Mouse (Mus musculus) lung, postnatal 4 days (tissue): ENCODE measurements at regions not wholly inside any gene's neighbourhood (a gene's known extent, or its start where the extent isn't known, plus 50 kb on each side); places are given as distances from the start of the nearest gene placed in this dataset.

Source experiments
- DNase-seq, 2 experiments: peaks; one replicate each; pipeline ENCODE4 v3.0.0; 2021

DNA sequence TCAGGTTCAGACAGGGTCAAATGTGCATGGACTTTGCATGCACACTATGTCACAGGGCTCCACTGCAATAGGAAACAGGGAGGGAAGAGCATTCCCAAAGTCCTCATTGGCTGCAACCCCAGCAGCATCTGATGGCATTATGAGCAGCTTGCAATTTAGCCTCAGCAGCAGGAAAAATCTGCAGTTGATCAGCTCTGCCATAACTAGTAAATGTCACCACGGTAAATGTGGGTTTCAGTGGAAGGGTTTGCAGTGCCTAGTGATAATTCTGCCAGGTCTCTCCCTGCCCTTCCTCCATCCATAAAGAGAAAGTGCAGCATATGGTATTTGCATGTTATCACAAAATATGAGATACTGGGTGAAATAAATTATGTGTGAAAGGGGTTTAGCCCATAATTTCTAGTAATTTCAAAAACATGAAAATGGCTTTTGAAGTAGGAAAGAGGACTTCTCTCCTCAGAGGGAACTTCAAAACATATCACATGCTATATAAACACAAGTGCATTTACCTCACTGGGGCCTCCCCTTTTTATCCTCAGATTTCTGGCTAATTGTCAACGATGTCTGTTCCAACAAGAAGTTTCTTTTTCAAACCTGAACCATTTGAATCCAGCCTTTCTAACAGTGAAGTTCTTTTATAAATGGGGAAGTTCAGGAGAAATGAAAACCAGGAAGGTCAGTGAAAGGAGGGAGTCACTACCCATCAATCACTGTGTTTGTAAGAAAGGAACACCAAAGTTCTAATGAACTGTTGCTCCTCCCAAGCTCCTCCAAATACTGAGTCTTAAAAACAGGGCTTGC, 303.5 kb downstream of the Meis1 start:
- DNase-seq = no peak

DNA sequence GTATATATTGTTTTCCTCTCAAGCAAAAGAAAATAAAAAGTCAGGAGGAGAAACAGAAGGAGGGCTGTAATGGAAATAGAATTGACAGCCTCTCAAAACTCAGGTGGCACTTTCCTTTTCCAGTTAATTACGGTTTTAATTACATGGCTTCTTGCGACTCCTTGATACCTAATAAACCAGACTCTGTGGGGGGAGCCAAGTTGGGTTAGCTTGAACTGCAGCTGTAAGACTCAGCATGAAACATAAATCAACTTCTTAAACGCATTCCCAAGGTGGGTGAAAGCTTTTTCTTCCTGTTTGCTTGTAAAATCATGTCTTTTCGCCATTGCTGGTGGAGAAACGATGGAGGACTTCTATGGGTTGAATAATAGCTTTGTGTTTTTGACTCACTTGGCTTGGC, 304.4 kb downstream of the Meis1 start:
- DNase-seq = no peak

DNA sequence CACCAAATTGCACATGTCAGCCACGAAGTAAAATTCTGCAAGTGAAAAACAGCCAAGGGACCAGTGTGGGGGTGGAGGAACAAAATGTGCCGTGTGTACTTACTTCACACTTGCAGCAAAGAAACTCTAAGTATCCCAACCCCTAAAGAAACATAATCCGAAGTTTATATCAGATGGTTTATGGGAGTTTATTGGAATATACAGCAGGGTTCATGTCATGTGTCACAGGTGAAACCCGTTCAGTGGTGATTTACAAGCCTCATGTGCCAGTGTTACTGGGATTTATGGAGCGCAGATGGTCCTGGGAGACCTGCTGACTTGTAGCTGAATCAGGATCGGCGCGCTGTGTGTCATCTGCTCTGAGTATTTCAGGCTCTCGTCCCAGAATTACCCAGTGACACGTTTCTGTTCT, 306.1 kb downstream of the Meis1 start:
- DNase-seq = no peak

DNA sequence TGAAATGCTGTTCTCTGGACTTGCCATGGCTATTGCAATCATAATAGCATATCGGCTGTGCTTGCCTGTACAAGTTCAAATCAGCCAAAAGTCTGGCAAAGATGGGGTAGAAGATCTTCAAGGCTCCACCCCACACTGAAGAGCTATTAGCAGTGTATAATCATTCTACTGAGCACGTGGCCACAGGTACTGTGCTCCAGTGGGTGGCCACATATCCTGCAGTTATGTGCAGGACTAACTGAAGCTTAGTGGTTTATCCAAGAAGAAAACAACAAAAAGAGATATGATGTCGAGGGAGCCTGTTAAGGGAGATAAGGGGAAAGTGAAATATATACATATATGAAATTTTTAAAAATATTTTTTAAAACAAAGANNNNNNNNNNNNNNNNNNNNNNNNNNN, 309.2 kb downstream of the Meis1 start:
- no peak for DNase-seq

DNA sequence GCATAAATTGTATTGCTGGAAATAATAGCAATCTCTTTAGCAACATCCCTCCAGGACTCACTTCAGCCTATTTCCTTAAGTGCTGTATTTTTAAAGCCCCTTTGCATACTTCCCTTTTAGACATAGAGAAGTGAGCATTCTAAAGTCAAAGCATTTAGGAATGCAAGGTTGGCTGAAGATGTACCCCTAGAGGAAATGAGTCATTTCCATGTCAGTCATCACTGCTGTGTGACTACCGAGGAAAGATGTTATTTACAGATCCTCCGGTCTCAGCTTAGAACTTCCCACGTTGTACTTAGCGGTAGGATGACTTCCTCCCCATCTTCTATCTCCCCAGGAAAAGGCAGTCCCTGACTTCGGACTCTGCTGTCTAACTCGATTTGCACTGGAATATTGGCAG, 337.2 kb downstream of the Meis1 start:
- DNase-seq = no peak

DNA sequence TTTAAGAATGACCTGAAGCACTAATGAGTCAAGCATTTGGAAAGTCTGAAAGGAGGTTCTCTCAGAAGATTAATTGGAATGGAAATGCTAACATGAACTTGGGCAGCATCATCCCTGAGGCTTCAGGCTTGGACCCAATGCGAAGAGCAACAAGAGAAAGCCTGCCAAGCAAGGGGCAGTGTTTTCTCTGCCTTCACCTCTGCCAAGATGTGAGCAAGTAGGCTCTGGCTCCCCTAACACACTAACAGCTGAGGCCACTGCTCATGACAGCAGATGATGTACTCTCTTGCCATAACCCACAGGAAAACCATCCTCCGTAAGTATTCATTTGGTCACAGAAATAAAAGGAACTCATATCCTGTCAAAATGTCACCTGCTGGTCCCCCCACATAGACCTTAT, 341.9 kb downstream of the Meis1 start:
- DNase-seq = no peak

DNA sequence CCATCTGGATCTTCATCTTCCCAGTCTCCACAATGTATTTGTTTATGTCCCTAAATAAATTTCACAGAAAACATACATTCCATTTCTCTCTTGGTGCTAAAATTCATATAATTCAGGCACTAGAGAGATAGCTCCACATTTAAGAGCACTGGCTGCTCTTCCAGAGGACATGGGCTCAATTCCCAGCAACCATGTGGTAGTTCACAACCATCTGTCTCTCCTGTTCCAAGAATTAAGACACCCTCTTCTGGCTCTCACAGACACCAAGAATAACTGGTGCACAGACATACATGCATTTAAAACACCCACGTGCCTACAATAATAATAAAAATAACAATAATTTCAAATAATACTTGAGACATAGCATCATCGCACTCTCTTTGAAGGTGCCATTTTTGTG, 347.8 kb downstream of the Meis1 start:
- DNase-seq = no peak

DNA sequence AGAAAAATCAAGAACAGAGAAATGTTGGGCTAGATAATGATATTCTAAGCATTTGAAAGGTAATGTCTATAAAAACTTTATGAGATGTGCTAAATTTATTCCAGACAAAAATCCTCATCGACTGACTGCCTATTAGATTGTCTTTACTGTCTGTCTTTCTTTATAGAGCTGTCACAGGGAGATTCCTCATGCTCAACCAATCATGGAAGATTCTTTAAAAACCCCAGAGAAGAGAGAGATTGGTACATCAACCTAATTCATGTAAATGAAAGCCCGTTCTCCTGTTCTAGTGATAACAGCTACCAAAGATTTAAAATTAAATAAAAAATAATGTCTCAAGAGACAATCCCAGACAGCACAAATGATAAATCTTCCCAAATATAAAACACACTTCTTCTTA, 349.5 kb downstream of the Meis1 start:
- no peak for DNase-seq

DNA sequence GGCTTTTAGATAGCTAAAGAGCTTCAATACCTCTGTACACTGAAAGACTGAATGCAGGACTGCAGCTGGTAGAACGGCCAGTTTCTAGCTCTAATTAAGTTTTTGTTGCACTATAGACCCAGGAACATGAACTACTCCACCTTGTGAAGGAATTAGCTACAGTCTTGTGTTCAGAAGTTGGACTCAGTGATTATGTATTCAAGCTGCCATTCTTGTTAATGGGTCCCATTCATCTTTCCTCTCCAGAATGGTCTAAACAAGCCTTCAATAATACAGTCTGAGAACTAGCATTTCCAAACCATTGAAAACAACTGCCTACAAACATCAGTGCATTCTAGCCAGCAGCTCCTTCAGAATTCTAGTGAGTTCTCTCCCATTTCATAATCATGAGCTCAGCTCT, 362.4 kb downstream of the Meis1 start:
- DNase-seq = no peak

DNA sequence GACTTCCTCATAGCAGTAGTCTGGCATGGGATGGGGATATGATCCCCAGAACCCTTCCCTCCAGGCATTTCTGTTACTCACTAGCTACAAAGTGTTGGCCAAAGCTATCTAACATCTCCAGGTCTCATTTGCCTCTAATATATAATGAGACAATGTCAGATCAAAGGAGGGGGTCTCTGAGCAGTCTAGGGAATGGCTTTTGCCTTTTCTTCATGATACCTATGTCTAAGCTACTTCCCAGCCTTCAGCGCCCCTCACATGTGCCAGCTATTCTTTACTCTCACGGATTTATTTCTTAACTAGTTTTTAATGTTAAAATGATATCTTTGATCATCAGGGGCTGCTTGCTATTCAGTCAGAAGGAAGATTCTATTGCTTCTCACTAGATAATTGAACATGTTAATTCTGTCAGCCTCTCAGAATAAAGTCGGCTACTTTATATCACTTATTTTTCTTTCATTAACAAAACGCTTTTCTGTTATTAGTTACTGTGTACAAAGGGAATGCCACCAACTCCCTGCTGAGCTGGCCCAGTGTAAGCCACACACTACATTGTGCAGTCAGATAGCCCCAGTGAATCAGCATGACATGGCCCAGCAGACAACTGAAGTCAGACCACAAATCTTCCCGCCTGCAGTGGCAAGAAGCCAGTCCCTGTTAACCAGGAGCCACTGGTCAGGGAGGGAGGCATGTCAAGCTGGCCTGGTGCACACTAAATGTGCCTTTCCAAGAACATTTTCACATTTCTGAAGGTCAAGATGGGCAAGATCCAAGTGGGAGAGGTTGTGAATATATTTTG, 386.6 kb downstream of the Meis1 start:
- DNase-seq = peak; percentile 6 to 21

DNA sequence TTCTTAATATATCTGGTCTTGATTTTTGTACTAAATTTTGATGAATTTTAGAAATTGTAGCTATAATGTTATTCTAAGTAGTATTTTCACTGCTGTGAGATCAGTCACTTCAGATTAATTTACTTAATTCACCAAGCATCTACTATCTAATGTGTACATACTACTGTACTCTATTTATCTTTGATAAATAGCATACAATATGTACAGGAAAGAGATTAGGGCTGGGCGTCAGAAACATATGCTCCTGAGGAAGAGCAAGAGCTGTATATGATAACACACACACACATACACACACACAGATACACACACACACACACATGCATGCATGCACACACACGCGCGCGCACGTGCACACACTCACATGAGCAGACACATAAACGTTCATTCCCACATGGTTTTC, 387.2 kb downstream of the Meis1 start:
- DNase-seq = no peak

DNA sequence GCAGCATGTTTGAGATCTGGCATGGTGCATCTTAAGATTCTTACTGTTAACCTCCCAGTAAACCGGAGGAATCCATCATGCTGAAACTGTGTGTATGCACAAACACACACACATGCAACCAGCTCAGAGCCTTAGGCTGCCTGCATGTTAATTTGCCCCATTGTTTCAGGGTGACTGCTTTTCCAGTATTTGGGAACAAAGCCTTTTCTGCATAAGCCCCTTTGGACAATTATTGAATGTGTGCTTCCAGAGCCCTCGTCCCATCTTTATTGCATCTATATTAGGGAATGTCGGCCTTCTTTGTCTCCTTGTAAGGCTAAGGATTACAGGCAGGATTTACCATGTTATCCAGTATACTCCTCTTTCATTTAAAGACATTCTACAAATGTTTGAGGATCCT, 397.0 kb downstream of the Meis1 start:
- no peak for DNase-seq

DNA sequence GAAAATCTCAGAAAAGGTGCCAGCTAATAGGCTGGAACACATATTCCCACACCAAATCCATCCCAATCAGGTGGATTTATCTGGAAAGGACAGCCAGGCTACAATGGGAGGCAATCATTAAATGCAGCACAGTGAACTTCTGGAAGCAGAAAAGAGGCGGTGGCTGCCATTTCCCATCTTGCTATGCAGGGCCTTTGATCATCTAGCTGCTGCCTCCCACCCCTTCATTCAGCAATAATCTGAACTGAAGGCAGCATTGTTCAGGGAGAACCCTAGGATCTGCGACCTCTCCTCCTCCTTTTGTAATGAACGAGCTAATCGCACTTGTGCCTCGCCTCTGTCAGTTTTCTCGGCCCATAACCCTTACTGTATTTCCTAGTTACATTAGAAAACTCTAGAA, 413.9 kb downstream of the Meis1 start:
- DNase-seq = no peak

DNA sequence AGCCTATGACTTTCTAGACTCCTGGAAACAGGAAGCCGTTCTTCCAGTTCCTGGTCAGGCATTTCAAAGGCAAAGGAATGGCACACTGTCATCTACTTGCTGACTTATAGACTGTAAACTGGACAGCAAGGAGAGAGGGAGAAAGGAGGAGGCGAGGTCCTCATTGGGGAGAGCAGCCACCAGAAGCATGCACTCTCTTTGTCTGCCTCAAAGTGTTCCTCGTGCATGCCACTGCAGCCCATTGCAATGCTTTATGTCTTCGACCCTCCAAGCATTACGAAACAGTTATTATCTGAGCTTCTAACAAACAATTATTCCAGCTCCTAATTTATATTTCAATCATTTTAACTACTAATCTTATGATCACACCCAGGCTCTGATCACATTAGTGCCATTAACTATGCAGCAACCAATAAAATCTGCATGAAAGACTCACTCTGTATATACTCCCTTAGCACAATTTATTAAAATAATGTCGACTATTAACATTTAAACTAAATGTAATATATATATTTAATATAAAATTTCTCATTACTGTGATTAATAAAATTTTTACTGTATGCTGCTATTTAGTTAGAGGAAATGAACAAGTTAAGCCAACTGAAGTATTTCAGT, 417.1 kb downstream of the Meis1 start:
- no peak for DNase-seq

DNA sequence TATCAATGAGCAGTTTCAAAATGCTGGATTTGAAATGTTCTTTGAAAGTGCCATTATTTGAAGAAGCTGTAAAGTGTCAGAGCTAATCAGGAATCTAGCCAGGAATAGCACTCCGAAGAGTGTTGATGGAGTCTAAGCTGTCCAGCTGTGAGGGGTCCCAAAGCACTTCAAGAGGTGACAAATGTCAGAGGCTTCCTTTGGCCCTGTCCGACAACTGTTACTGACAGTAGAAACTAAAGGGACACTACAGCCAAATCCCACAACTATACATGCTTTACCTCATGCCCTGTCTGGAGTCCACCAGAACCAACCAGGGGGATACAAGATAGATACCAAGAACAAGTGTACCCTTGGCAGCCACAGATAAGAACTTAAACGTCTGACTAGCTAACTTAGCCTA, 420.4 kb downstream of the Meis1 start:
- DNase-seq = no peak

DNA sequence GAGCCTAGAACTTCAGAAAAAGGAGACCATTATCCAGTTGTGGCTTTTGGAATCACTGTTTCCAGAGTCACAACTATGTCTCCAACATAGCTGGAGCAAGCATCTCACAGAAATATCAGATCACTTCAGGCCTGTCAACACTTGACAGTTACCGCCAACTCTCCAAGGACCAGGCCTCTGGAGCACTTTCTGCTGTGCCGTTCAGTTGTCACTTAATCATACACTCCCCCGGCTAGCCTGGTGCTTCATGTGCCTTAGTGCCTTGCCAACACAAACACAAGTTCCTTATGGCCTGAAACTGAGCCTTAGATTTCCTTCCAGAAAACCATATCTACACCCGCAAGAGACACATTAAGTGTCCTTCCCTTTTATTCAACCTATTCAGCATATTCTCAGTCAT, 421.8 kb downstream of the Meis1 start:
- DNase-seq = peak; percentile 28 to 73

DNA sequence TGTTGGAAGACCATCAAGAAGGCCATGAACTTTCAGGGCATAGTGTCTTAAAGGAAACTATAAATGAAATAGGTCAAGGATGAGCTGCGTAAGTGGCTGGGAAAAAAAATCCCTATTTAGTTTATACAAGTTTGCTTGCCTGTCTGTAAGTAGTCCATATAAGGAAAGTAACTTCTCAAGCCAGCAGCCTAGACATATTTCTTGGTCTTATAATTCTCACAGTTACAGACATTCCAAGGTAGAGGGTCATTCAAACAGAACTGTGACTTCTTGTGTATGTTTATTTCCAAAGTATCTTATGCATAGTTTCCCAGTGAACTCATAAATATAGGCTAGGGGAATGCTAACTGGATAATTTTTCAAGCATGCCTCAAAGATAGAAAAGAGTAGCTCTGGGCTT, 428.3 kb downstream of the Meis1 start:
- no peak for DNase-seq

DNA sequence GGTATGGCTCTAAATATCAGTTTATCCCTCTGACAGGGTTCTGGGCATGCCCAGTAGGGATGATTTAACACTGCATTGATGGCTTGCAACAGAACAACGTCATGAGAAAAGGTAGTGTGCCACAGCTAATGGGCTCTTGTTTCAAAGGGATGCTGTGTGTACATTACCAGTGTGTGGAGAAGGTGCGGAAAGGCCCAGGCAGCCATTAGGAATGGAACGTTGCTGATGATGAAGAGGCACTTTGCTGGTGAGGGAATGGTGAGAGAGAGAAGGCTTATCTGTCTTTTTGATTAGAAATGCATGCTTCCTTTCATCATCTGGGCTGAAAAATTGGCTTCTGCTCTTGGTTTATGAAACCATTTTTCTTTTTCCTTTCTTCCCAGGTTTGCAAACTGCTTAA, 432.3 kb downstream of the Meis1 start:
- DNase-seq = no peak

DNA sequence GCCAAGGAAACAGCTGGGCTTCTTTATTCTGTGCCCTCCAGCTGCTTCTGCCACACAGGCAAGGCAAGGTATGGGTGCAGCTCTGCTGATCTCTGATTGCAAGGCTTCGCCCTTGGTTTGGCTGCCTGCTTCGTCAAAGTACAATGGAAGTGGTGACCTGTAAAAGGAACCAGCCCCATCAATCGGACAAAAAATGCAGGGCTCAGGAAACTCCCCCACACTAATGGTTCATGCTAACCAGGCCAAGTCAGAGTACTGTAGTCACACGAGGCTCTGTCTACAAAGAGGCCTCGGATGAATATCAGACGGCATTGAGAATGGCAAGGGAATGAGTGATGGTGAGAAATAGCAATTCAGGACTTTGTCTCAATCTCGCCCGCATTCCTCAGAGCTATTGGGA, 433.8 kb downstream of the Meis1 start:
- no peak for DNase-seq

DNA sequence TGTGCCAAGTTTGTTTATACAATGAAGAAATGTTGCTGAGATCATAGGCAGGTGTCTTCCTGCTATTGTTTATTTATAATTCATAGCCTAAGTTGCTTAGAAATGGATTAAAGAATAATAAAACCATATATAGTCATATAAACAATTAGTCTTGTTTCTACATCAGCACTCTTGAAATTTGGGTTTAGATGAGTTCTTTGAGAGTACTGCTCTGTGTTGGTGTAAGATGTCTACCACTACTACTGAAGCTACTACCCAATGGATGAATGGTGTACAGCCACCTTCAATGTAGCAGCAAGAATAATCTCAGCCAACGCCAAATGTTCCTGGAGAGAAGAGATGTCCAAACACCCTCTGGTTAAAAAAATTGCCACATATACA, 436.0 kb downstream of the Meis1 start:
- no peak for DNase-seq

DNA sequence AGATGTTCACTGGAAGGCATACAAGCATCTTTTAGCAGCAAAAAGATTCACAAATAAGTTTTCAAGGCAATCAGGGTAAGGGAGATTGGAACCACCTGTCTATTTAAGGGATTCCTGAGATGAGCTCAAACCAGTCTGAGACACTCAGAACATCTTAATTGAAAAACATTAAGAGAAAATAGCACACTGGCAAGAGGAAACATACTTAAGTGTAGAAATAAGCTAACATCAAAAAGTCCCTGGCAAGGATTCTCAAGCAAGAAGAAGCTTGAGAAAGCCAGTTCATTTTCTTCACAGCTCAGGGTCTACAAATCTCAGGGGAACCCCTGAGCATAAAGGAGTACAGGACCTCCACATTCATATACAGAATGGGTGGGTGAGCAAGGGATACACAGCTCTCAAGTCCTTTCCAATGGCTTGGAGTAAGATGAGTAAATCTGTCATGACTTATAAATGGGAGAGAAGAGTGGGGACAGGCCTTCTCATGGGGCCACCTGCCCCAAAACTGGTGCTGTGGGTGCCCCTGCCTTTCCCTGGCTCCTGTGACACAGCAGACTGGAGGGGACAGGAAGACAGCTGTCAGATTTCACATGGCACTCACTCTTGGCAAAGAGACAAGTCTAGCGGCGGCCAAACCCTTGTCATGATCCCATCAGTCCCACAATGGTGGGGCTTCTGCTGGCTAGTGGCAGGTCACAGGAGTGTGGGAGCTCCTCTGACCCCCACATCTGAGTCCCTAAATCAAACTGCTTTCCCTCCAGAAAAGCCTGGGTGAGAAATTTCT, 436.6 kb downstream of the Meis1 start:
- peak; percentile 77 to 89 for DNase-seq

DNA sequence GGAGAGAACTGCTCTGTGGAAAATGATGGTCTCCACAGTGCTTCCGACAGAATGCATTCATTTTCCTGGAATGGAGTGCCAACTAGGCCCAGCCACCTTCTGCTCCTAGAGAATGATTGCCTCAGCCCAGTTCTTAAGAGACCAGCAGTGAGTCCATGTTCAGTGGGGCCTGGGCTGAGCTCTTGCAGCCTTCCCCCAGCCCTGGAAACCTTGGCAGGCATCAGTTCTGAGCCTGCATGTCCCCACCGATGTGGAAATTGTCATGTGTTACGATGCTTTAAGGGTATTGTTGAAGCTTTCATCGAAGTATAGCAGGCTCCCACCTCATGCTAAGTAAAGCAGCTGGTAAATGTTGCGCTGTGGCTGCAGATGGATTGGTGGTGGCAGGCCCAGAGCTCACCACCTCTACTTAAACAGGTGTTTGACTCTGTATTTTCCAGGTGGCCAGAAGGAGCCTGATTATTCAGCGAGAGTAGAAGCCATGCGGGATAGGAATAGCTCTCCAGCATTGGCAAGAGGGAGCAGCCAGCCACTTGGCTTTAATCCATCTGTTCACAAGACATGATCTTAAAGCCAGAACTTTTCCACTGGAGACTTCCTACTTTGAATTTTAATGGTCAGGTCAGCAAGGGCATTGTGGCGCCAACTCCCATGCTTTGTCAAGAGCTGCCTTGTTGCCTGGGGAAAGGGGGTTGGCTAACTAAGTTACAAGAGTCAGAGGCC, 437.5 kb downstream of the Meis1 start:
- DNase-seq = no peak
